Mouse (Mus musculus) embryonic facial prominence, embryonic 12.5 days (tissue): ENCODE results near the gene Cap1. TPM values are rescaled to one million over a fixed set of nuclear protein-coding genes. Genes with fewer than 3 reads are reported as not detected.

Experiments used
- ATAC-seq: fragments of 200-750 bp; cut with Nextera tagmentation; 2 replicates; pipeline ENCODE4 v1.8.0; 2017; ENCODE audit not compliant: insufficient number of reproducible peaks, insufficient read depth, low FRiP score, low TSS enrichment
- H3K27ac ChIP-seq: fragments of 300-500 bp; sonication (generic); 2 replicates; pipeline ENCODE4 v1.5.1; 2016; ENCODE audit warnings: mild to moderate bottlenecking
- H3K27me3 ChIP-seq: fragments of 300-500 bp; sonication (generic); 2 replicates; pipeline ENCODE4 v1.6.1; 2016; ENCODE audit warnings: mild to moderate bottlenecking, moderate library complexity
- H3K36me3 ChIP-seq: fragments of 300-500 bp; sonication (generic); 2 replicates; pipeline ENCODE4 v1.6.1; 2016; ENCODE audit warnings: mild to moderate bottlenecking
- H3K4me1 ChIP-seq: fragments of 300-500 bp; sonication (generic); 2 replicates; pipeline ENCODE4 v1.6.1; 2016
- H3K4me2 ChIP-seq: fragments of 300-500 bp; sonication (generic); replicated peaks from 2 replicates; pipeline ENCODE4 v1.6.1; 2016; ENCODE audit warnings: mild to moderate bottlenecking, moderate library complexity
- H3K4me3 ChIP-seq: fragments of 300-500 bp; sonication (generic); 2 replicates; pipeline ENCODE4 v1.5.1; 2016; ENCODE audit warnings: mild to moderate bottlenecking
- H3K9ac ChIP-seq: fragments of 300-500 bp; sonication (generic); 2 replicates; pipeline ENCODE4 v1.6.1; 2016; ENCODE audit warnings: mild to moderate bottlenecking, moderate library complexity
- H3K9me3 ChIP-seq: fragments of 300-500 bp; sonication (generic); 2 replicates; pipeline ENCODE4 v1.6.1; 2016; ENCODE audit warnings: mild to moderate bottlenecking, moderate library complexity
- WGBS: fragments of 180-500 bp; shearing (Covaris S2); methylation state at CpG from one replicate; pipeline ENCODE4 v1.1.7; 2016; 5-methylcytosine and 5-hydroxymethylcytosine counted together
- polyA plus RNA-seq: library from polyadenylated mRNA; unstranded; fragments of >200 nt; fragmentation: Nextera tagmentation; extraction: Ambion mirVana; gene quantifications from 2 replicates; pipeline ENCODE4 v1.2.1, GENCODE M21; 2016

Gene Cap1
- polyA plus RNA-seq, 1 experiment from 2014 or later = 52.3 TPM

- H3K9me3 ChIP-seq = no peaks in the 10 kb centered on the region
- peak overlapping the region; percentile 71 for H3K4me3 ChIP-seq
- peak overlapping the region; percentile 53 for H3K4me2 ChIP-seq
- no peaks in the 10 kb centered on the region for H3K27me3 ChIP-seq
- H3K27ac ChIP-seq = no peak overlapping the region
- H3K9ac ChIP-seq = peak overlapping the region; percentile 69
- WGBS = 52% methylated on average over 12 of the region's 12 CpGs
- peaks cover 17% of the 10 kb centered on the region for H3K4me1 ChIP-seq
- no peaks in the 10 kb centered on the region for H3K36me3 ChIP-seq
- ATAC-seq = no peak
These were observed 1.1 kb downstream of the Cap1 start for GRCm38 (mm10) chr4:122884481-122885340.

GRCm38 (mm10) chr4:122884051-122884450 lies 1.8 kb downstream of the Cap1 start:
- WGBS = 74% methylated on average over 2 of the region's 2 CpGs
- Histone ChIP-seq H3K27me3 (no peaks in the 10 kb centered on the region), H3K9ac (no peak overlapping the region), H3K36me3 (no peaks in the 10 kb centered on the region), H3K4me1 (peaks cover 17% of the 10 kb centered on the region), H3K4me3 (no peak overlapping the region), H3K27ac (no peak overlapping the region), H3K4me2 (peak overlapping the region; percentile 53), H3K9me3 (no peaks in the 10 kb centered on the region)
- ATAC-seq = no peak

- WGBS = 90% methylated on average over 3 of the region's 3 CpGs
- no peak overlapping the region for H3K4me2 ChIP-seq
- no peaks in the 10 kb centered on the region for H3K27me3 ChIP-seq
- H3K36me3 ChIP-seq = no peaks in the 10 kb centered on the region
- H3K4me1 ChIP-seq = peaks cover 17% of the 10 kb centered on the region
- no peak overlapping the region for H3K9ac ChIP-seq
- no peaks in the 10 kb centered on the region for H3K9me3 ChIP-seq
- H3K27ac ChIP-seq = no peak overlapping the region
- ATAC-seq = no peak
- no peak overlapping the region for H3K4me3 ChIP-seq
These were observed 2.6 kb downstream of the Cap1 start for GRCm38 (mm10) chr4:122883294-122883693.

- peaks cover 17% of the 10 kb centered on the region for H3K4me1 ChIP-seq
- H3K4me2 ChIP-seq = no peak overlapping the region
- no peak overlapping the region for H3K27ac ChIP-seq
- H3K9ac ChIP-seq = no peak overlapping the region
- WGBS = 84% methylated on average over 3 of the region's 3 CpGs
- no peaks in the 10 kb centered on the region for H3K36me3 ChIP-seq
- no peaks in the 10 kb centered on the region for H3K27me3 ChIP-seq
- ATAC-seq = no peak
- H3K4me3 ChIP-seq = no peak overlapping the region
- H3K9me3 ChIP-seq = no peaks in the 10 kb centered on the region
These were observed 3.3 kb downstream of the Cap1 start for GRCm38 (mm10) chr4:122882544-122882943.

GRCm38 (mm10) chr4:122878333-122879070 lies 7.4 kb downstream of the Cap1 start:
- H3K4me2 ChIP-seq = no peak overlapping the region
- WGBS = 96% methylated on average over 2 of the region's 2 CpGs
- ATAC-seq = no peak
- H3K4me1 ChIP-seq = 0 out of 2 replicates have a peak, but pooled peaks cover 2% of the 10 kb centered on the region
- H3K27me3 ChIP-seq = no peaks in the 10 kb centered on the region
- no peak overlapping the region for H3K9ac ChIP-seq
- H3K4me3 ChIP-seq = no peak overlapping the region
- no peaks in the 10 kb centered on the region for H3K9me3 ChIP-seq
- H3K27ac ChIP-seq = no peak overlapping the region
- H3K36me3 ChIP-seq = no peaks in the 10 kb centered on the region

- Histone ChIP-seq H3K4me3 (no peak overlapping the region), H3K27me3 (no peaks in the 10 kb centered on the region), H3K9ac (no peak overlapping the region), H3K36me3 (peaks cover 22% of the 10 kb centered on the region), H3K9me3 (no peaks in the 10 kb centered on the region), H3K27ac (no peak overlapping the region), H3K4me1 (no peaks in the 10 kb centered on the region), H3K4me2 (no peak overlapping the region)
- ATAC-seq = no peak
- WGBS = 91% methylated on average over 4 of the region's 4 CpGs
These were observed 12.3 kb downstream of the Cap1 start for GRCm38 (mm10) chr4:122873512-122873911.

GRCm38 (mm10) chr4:122873003-122873402 lies 12.9 kb downstream of the Cap1 start:
- Histone ChIP-seq H3K4me2 (no peak overlapping the region), H3K36me3 (peaks cover 22% of the 10 kb centered on the region), H3K4me1 (no peaks in the 10 kb centered on the region), H3K9ac (no peak overlapping the region), H3K27me3 (no peaks in the 10 kb centered on the region), H3K9me3 (no peaks in the 10 kb centered on the region), H3K27ac (no peak overlapping the region), H3K4me3 (no peak overlapping the region)
- WGBS = 80% methylated on average over 5 of the region's 5 CpGs
- no peak for ATAC-seq

GRCm38 (mm10) chr4:122871989-122872388 lies 13.9 kb downstream of the Cap1 start:
- Histone ChIP-seq H3K4me3 (no peak overlapping the region), H3K9me3 (no peaks in the 10 kb centered on the region), H3K36me3 (peaks cover 27% of the 10 kb centered on the region), H3K4me2 (no peak overlapping the region), H3K27me3 (no peaks in the 10 kb centered on the region), H3K27ac (no peak overlapping the region), H3K9ac (no peak overlapping the region), H3K4me1 (no peaks in the 10 kb centered on the region)
- 90% methylated on average over 2 of the region's 2 CpGs for WGBS
- ATAC-seq = no peak

GRCm38 (mm10) chr4:122871269-122871668 lies 14.6 kb downstream of the Cap1 start:
- H3K9ac ChIP-seq = no peak overlapping the region
- H3K4me1 ChIP-seq = no peaks in the 10 kb centered on the region
- WGBS = 90% methylated on average over 11 of the region's 11 CpGs
- no peaks in the 10 kb centered on the region for H3K27me3 ChIP-seq
- H3K36me3 ChIP-seq = peaks cover 33% of the 10 kb centered on the region
- no peak overlapping the region for H3K4me3 ChIP-seq
- H3K9me3 ChIP-seq = no peaks in the 10 kb centered on the region
- no peak for ATAC-seq
- no peak overlapping the region for H3K4me2 ChIP-seq
- H3K27ac ChIP-seq = no peak overlapping the region

- Histone ChIP-seq H3K4me1 (no peaks in the 10 kb centered on the region), H3K4me3 (no peak overlapping the region), H3K27ac (no peak overlapping the region), H3K36me3 (peaks cover 38% of the 10 kb centered on the region), H3K9me3 (no peaks in the 10 kb centered on the region), H3K27me3 (no peaks in the 10 kb centered on the region), H3K4me2 (no peak overlapping the region), H3K9ac (no peak overlapping the region)
- ATAC-seq = no peak
- WGBS = 91% methylated on average over 5 of the region's 5 CpGs
These were observed 15.1 kb downstream of the Cap1 start for GRCm38 (mm10) chr4:122870741-122871140.

GRCm38 (mm10) chr4:122870027-122870426 lies 15.8 kb downstream of the Cap1 start:
- Histone ChIP-seq H3K9me3 (no peaks in the 10 kb centered on the region), H3K4me2 (no peak overlapping the region), H3K36me3 (peaks cover 45% of the 10 kb centered on the region), H3K27me3 (no peaks in the 10 kb centered on the region), H3K4me1 (no peaks in the 10 kb centered on the region), H3K4me3 (no peak overlapping the region), H3K27ac (no peak overlapping the region), H3K9ac (no peak overlapping the region)
- no peak for ATAC-seq

GRCm38 (mm10) chr4:122868041-122868440 lies 17.8 kb downstream of the Cap1 start:
- no peak overlapping the region for H3K9ac ChIP-seq
- H3K4me2 ChIP-seq = no peak overlapping the region
- WGBS = 89% methylated on average over 1 of the region's 1 CpGs
- H3K27me3 ChIP-seq = no peaks in the 10 kb centered on the region
- ATAC-seq = no peak
- no peaks in the 10 kb centered on the region for H3K4me1 ChIP-seq
- H3K27ac ChIP-seq = no peak overlapping the region
- H3K9me3 ChIP-seq = no peaks in the 10 kb centered on the region
- peaks cover 64% of the 10 kb centered on the region for H3K36me3 ChIP-seq
- no peak overlapping the region for H3K4me3 ChIP-seq
